In genomic region chr12:33175621-33176554, GRCm38 (mm10) we compare ENCODE assay signal across 8 mouse cellular contexts. TPM values are rescaled to one million over a fixed set of nuclear protein-coding genes. Genes with fewer than 3 reads are reported as not detected.
A peak's percentile ranks its signal among the peaks of the same experiment; 100 is the strongest.
DNase-seq lines count a peak whose midpoint lies in the region; ATAC-seq lines count a peak whose summit lies in the region.

No protein-coding gene starts in this region.

- DNase-seq in spleen, adult 12 weeks (ENCODE audit: low spot score), result peak; percentile 19
- DNase-seq in spleen, postnatal 14 days (ENCODE audit: low spot score in 2 of 2), result no peak
- peak; percentile 79 for DNase-seq in kidney, postnatal 10 days
- DNase-seq in lung, postnatal 4 days, result peak; percentile 76 to 84
- peak; percentile 40 for DNase-seq in splenic B cell, adult 2 months (ENCODE audit: low read depth, low spot score)
- no peak for DNase-seq in right cerebral cortex, adult 18-20 months

- no peaks in the 10 kb centered on the region for H3K36me3 ChIP-seq in heart, embryonic 16.5 days (ENCODE audit: control insufficient read depth, insufficient read depth)
- no peaks in the 10 kb centered on the region for H3K36me3 ChIP-seq in splenic B cell, adult 2 months (ENCODE audit: control insufficient read depth, insufficient read depth, low read length, poor library complexity, severe bottlenecking)

- no peaks in the 10 kb centered on the region for H3K27me3 ChIP-seq in heart, embryonic 16.5 days (ENCODE audit: control insufficient read depth, insufficient read depth, low read length)
- no peaks in the 10 kb centered on the region for H3K27me3 ChIP-seq in splenic B cell, adult 2 months (ENCODE audit: control insufficient read depth, insufficient read depth, low read length, poor library complexity, severe bottlenecking)

- H3K9me3 ChIP-seq in heart, embryonic 16.5 days (replicated peaks; ENCODE audit: control insufficient read depth, low read length), result no peaks in the 10 kb centered on the region

- WGBS in heart, embryonic 16.5 days, result 7% methylated on average over 25 of the region's 25 CpGs

- H3K4me1 ChIP-seq in heart, embryonic 16.5 days (ENCODE audit: control insufficient read depth, insufficient read depth, low read length), result peaks cover 5% of the 10 kb centered on the region

- ATAC-seq in erythroblast, adult 5-6 weeks (replicated peaks; ENCODE audit: low FRiP score, poor library complexity, severe bottlenecking), result peak; percentile 84
- ATAC-seq in heart, embryonic 16.5 days (replicated peaks; ENCODE audit: extremely low read depth, insufficient read depth, low FRiP score), result peak; percentile 61; the same call in 1 of the 2 replicates

- H3K27ac ChIP-seq in heart, embryonic 16.5 days (ENCODE audit: low read length), result no peak overlapping the region; the same call in 1 of the 2 replicates

- H3K4me3 ChIP-seq in heart, embryonic 16.5 days (ENCODE audit: low read length), result peak overlapping the region; percentile 44

- H3K9ac ChIP-seq in heart, embryonic 16.5 days (ENCODE audit: low read length), result peak overlapping the region; percentile 28

- H3K4me2 ChIP-seq in heart, embryonic 16.5 days (ENCODE audit: low read depth, low read length), result peak overlapping the region; percentile 75

RNA-seq across cellular contexts. Expression of gene Atxn7l1, which starts 28.4 kb away (rescaled TPM):
- total RNA-seq in erythroblast, adult 5-6 weeks (2015; ENCODE audit: low replicate concordance), result 179 and 188 TPM in 2 replicates
- total RNA-seq in erythroblast, adult 5-6 weeks (2017; ENCODE audit: low replicate concordance), result 105 and 131 TPM in 2 replicates
- polyA plus RNA-seq in heart, embryonic 16.5 days (2015; fragmentation: Nextera tagmentation; extraction: Ambion mirVana), result 10.2 and 10.8 TPM in 2 replicates

Comparison
In these comparisons a context has a peak if more than half of its experiments do, and no peak if none do; other contexts are left out.
1. DNase-seq: peak in spleen, adult 12 weeks (single experiment), kidney, postnatal 10 days (single experiment), lung, postnatal 4 days (2 of 2) and splenic B cell, adult 2 months (single experiment); none in spleen, postnatal 14 days (0 of 2) and right cerebral cortex, adult 18-20 months (single experiment).